Mouse (Mus musculus) cerebellum, adult 8-10 months (tissue): Measurements from ENCODE around the gene Gm20821.
"Not testable (repeated sequence)": the region's sequence is repeated elsewhere in the genome, so short reads cannot be mapped to it uniquely, and the experiment has no call there.

Source experiments
- DNase-seq: peaks from one replicate; pipeline ENCODE4 v3.0.0; 2022

Gene Gm20821

GRCm38 (mm10) chrY:9781504-9781903 is at the start of gene Gm20821:
Gene Gm20821, plus strand, starts transcription at chrY:9781804.
- DNase-seq = not testable (repeated sequence)
